Mouse (Mus musculus) ES-Bruce4 (cell line): Measurements from ENCODE around the gene Zfp978.
"Not testable (repeated sequence)": the region's sequence is repeated elsewhere in the genome, so short reads cannot be mapped to it uniquely, and the experiment has no call there.

ENCODE experiments used
- CTCF ChIP-seq: IDR thresholded peaks from one replicate; pipeline ENCODE4 v1.8.1; 2011; ENCODE audit warnings: low read depth, low read length
- POLR2A ChIP-seq: IDR thresholded peaks from one replicate; pipeline ENCODE4 v1.8.1; 2011; ENCODE audit warnings: low read length; ENCODE audit not compliant: insufficient read depth

- TF ChIP-seq POLR2A, CTCF: not testable (repeated sequence)
These were observed 42.4 kb downstream of the Zfp978 start for GRCm38 (mm10) chr4:147403509-147403908.
